Mouse (Mus musculus) urinary bladder, postnatal 14 days (tissue): ENCODE results near the gene Npff.
A peak's percentile ranks its signal among the peaks of the same experiment; 100 is the strongest.

Source experiments
- DNase-seq: peaks from one replicate; pipeline ENCODE4 v3.0.0; 2021; ENCODE audit warnings: low spot score

Npff gene

GRCm38 (mm10) chr15:102519211-102520141 lies 5.3 kb downstream of the Npff start:
- no peak for DNase-seq

- no peak for DNase-seq
Measured at GRCm38 (mm10) chr15:102518859-102519201, 5.9 kb downstream of the Npff start.

- peak; percentile 100 for DNase-seq
Measured at GRCm38 (mm10) chr15:102517976-102518858, 6.5 kb downstream of the Npff start, which contains the start of gene Tarbp2. Tarbp2 (plus strand) TSS chr15:102518192.

- no peak for DNase-seq
Measured at GRCm38 (mm10) chr15:102517631-102517975, 7.1 kb downstream of the Npff start.

- peak; percentile 73 for DNase-seq
Measured at GRCm38 (mm10) chr15:102516728-102517404, 7.9 kb downstream of the Npff start, which contains the start of gene Map3k12. Map3k12 (minus strand) TSS chr15:102517064.

- DNase-seq: no peak
Measured at GRCm38 (mm10) chr15:102516293-102516692, 8.4 kb downstream of the Npff start.

- no peak for DNase-seq
Measured at GRCm38 (mm10) chr15:102515791-102516190, 9.0 kb downstream of the Npff start.

GRCm38 (mm10) chr15:102515261-102515660 lies 9.5 kb downstream of the Npff start:
- no peak for DNase-seq

GRCm38 (mm10) chr15:102513004-102513403 lies 11.7 kb downstream of the Npff start:
- no peak for DNase-seq

GRCm38 (mm10) chr15:102512471-102512870 lies 12.3 kb downstream of the Npff start:
- no peak for DNase-seq

- no peak for DNase-seq
Measured at GRCm38 (mm10) chr15:102512010-102512409, 12.7 kb downstream of the Npff start.

- no peak for DNase-seq
Measured at GRCm38 (mm10) chr15:102511285-102511833, 13.4 kb downstream of the Npff start.

- peak; percentile 85 for DNase-seq
Measured at GRCm38 (mm10) chr15:102510590-102511284, 14.0 kb downstream of the Npff start.

GRCm38 (mm10) chr15:102510110-102510509 lies 14.6 kb downstream of the Npff start:
- DNase-seq: no peak

GRCm38 (mm10) chr15:102508336-102508735 lies 16.4 kb downstream of the Npff start:
- no peak for DNase-seq

GRCm38 (mm10) chr15:102507561-102507960 lies 17.2 kb downstream of the Npff start:
- no peak for DNase-seq

GRCm38 (mm10) chr15:102506864-102507263 lies 17.9 kb downstream of the Npff start:
- DNase-seq: no peak

GRCm38 (mm10) chr15:102506464-102506830 lies 18.3 kb downstream of the Npff start:
- DNase-seq: no peak

- DNase-seq: no peak
Measured at GRCm38 (mm10) chr15:102505770-102506463, 18.8 kb downstream of the Npff start.

- DNase-seq: no peak
Measured at GRCm38 (mm10) chr15:102505073-102505769, 19.5 kb downstream of the Npff start.
